Mouse (Mus musculus): ENCODE measurements around the gene Nms.
A peak's percentile ranks its signal among the peaks of the same experiment; 100 is the strongest.

The Nms gene

DNA sequence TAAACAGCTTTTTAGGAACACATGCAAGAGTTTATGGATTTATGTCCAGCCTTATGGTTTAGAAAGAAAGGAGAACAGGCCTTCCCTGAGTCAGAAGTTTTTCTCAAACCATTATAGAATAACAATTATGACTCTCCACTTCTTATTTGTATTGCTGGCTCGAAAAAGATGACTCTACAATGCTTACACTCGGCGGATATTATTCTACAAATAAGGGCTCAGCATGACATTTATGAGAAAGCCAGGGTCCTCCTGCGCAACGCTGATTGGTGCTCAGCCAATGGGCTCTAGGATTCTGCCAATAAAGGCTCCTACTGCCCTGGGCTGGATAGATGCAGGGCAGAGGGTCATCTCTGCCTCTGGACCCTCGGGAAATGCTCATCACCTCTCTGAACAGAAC is at the start of gene Nms:
Gene Nms (plus strand): TSS at position 301 of the 400 bp plus-strand sequence.
- no peak for DNase-seq

DNA sequence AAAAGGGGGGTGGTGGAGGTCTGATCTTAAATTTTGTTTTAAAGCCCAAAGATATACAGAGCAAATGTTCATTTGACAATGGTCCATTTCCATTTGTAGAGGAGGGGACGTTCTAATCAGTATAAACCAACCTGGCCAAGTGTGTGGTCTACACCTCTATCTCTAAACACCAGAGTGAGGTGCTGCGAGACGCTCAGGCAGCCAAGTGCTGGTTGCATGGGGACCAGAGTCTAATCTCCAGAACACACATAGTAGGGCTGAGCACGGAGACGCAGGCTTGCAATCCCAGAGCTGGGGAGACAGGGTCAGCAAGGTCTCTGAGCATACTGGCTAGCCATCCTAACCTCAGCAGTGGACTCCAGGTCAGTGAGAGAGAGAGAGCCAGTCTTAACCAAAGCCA is 47.5 kb upstream of the Nms start:
- no peak for DNase-seq

DNA sequence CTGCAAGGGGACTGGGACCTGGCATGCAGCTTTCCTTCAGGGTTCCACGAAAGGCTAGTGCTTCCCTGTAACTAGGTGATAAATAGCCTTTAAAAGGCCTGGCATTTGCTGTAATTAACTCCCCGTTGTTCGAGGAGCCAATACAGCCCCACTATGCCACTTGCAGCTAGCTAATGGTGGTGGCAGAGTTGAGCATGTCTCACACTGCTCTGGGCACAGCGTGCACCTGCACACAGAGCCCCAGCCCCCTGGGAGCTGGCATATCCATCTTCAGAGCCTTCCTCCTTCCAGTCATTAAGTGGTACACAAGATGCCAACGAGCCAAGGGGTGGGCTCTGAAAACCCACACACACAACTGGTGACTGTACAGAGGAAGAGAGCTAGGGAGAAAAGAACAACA is 45.9 kb upstream of the Nms start:
- DNase-seq, result no peak

DNA sequence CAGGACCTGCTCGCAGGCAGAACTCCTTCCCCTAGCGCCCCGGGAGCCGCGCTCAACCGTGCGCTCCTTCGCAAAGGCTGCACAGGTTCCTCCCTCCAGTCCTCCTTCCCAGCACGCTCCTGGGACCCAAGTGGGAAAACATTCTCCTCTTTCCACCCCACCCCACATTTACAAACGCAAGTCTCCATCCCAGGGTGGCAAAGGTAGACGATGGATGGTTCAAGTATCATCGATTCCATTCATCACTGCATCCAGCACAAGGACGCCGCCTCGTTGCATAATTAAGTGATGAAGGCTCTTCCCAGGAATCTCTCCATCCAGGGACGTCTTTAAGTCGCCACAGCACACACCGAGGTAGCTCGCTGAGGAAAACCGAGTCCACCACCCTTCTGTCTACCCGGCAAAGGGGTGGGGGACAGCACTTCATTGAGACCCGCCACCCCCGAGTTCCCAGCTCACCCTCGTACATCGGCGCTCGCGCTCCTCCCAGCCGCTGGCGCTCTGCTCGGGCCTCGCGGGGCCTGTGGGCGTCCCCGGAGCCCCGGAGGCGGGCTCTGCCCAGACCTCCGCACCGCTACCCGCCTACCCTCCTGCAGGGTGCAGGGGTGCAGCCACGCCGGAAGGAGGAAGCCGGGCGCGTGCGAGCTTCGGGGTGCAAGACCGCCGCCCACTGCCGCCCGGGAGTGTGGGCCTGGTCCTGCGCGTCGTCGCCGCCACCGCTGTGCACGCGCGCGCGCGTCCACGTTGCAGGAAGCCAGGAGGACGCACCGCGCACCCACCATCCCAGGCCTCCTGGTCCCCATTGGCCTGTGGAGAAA is 41.3 kb upstream of the Nms start, which contains the start of gene Chst10:
Gene Chst10 (minus strand): TSS at position 731 of the 818 bp plus-strand sequence.
- peak; percentile 46 for DNase-seq

DNA sequence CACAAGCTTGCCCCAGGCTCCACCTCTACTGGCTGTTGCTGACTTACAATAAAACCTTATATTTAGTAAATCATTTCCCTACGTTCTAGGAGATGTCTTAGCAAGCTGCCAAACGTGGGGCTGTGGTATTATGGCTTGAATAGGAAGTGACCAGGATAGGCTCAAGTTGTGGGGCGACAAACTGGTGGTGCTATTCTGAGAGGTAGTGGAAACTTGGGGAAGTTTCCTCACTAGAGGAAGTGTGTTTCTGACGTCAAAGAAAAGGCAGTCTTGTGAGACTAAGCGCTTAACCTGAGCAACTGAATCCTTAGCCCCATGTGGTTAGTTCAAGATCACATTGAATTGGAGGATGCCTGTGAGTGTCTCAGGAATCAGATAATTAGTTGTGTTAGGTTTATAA is 36.4 kb upstream of the Nms start:
- DNase-seq, result no peak

DNA sequence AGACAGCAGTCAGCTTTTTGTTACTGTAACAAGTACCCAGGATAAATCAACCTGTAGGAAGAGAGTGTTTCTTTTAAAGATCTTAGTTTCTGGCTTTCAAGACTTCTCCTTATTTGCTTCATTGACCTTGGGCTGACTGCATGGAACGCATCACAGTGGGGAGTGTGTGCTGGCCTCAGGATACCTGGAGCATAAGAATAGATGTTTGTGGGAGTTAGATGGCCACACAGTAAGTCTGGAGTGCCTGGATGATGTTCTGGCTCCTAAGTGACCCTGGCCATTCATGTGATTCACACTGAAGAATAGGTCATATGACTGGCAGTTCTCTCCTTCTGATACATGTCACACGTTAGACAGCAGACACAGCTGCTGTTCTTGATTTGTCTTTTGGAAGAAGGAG is 35.0 kb upstream of the Nms start:
- no peak for DNase-seq

DNA sequence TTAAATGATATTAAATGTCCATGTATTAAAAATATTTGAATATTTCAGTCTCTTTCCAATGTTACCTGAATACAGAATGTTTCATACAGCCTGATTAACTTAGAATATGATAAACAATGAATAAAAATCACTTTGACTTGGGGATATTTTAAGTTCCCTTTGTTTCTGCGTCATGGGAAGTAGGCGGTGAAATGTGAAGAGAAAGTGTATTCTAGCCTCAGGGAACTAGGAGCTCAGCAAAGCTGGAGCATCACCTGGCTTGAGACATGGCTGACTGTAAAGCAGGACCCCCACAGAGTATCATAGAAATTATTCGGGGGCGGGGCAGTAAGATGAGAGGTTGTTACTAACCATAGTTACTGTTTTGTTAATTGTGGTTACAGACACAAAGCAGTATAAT is 10.0 kb upstream of the Nms start:
- no peak for DNase-seq

DNA sequence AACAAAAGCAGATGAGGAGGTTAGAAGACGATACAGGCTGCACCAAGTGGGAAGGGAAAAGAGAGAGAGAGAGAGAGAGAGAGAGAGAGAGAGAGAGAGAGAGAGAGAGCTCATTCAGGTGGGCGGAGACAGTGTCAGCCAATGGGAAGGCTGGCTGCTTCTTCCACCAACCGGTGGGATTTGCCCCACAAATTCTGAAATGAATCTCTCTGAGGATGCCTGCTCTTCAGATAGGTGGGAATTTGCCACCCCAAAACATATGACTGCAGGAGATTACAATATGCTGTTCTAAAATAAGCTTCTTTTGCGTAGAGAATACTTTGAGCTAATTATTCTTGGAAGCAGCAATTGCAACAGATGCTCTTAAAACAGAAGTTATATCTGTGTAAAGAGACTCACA is 9.5 kb upstream of the Nms start:
- DNase-seq, result no peak

DNA sequence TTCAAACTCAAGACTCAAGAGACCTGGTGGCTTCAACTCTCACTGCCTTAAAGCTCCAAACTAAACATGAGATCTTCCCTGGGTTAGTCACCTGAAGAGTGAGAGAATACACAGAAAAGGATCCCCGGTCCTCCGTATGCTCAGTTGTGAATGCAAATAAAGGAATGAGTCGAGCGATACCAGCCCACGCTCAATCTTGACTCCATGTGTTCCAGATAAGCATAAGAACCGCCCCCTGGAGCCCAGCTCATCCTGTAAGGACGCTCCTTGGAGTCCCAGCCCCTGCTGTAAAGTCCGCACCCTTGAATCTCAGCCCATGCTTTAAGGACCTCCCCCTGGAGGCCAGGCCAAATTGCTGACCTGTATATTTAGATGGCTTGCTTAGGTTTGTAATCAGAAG is 8.2 kb upstream of the Nms start:
- no peak for DNase-seq

DNA sequence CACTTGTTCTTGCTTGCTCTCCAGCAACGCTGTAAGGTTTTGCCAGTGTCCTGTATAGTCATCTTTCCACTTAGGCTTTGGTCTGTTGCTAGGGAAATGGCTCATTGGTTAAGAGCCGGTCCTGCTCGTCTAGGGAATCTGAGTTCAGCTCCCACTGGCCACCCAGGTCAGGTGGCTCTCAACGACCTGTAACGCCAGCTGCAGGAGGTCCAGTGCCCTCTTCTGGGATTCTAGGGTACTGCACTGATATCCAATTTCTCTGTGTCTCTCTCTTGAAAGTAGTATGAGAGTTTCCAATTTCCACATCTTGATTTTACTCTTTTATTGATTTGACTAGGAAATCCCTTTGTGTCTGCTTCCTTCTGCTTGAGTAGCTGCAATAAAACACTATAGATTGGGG is 4.3 kb upstream of the Nms start:
- DNase-seq, result peak; percentile 15

DNA sequence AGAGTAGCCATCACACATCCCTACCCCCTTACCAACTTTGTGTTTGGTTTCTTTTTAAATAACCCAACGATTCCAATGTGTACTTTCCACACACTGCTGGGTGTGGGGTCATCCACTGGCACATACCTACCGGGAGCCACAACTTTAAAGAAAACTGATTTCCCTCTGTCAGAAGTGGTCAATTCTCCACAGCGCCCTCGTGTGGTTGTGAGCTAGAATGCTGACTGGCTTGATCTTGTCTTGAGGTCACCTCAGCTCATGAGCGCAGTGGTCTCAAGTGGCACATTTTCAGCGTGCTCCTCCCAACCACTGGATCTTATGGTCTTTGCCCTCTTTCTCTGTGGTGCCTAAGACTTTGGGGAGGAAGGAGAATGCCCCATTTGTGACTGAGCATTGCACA is 2.2 kb upstream of the Nms start:
- DNase-seq, result peak; percentile 12

DNA sequence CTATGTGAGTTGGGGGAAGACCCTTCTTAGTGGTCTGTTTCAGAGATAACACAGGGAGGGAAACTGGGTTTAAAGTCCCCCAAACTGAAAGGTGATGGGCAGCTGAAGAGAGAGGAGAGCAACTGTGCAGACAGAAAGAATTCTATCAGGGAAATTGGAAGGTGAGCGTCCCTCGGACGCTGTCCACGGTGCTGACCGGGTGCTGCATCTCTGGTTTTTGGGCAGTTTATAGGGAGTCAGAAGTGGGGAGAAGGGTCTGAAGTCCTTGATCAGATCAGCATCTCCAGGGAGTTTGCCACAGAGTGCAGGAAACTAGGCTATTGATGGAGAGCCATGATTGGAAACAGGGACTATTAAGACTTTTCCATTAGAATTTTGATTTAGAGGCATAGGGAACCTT is 659 bp downstream of the Nms start:
- no peak for DNase-seq

DNA sequence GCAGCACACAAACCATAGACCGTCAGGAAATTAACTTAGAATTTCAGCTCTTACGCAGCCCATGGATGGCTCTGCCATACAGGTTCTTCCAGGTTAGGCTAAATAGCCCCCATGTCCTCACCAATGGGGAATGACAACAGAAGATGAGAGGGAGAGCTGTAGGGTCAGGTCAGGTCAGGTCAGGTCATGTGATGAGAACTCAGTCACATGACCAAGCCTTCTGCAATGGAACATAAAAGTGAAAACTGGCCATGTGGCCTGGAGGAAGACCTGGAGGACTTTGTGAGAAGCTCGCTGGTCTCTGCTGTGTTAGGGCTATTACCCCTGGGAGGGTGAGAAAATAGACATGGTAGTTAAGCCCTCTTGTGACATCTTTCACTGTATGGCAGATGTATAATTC is 17.5 kb downstream of the Nms start:
- DNase-seq, result no peak

DNA sequence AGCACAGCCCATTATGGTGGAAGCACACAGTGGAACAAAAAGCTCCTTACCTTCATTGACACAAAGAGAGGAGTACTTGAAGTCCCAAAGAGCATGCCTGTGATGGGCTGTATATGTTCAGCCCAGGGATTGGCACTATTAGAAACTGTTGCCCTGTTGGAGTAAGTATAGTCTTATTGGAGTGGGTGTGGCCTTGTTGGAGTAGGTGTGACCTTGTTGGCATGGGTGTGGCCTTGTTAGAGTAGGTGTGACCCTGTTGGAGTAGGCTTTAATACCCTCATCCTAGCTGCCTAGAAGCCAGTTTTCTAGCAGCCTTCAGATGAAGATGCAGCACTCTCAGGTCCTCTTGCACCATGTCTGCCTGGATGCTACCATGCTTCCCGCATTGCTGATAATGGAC is 30.2 kb downstream of the Nms start:
- no peak for DNase-seq

DNA sequence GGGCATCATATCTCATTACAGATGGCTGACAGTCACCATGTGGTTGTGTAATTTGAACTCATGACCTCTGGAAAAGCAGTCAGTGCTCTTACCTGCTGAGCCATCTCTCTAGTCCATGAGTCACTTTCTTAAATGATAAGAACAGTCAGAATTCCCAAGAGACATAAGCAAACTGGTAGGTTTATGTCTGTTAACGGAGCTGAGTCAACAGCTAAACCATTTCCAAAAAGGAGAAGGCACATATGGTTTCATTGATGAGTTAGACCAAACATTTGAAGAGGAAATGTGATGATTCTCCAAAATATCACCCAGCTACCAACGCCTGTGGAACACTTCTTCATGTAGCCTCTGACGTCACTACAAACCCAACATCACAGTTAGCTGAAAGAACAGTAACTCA is 32.8 kb downstream of the Nms start:
- DNase-seq, result no peak

DNA sequence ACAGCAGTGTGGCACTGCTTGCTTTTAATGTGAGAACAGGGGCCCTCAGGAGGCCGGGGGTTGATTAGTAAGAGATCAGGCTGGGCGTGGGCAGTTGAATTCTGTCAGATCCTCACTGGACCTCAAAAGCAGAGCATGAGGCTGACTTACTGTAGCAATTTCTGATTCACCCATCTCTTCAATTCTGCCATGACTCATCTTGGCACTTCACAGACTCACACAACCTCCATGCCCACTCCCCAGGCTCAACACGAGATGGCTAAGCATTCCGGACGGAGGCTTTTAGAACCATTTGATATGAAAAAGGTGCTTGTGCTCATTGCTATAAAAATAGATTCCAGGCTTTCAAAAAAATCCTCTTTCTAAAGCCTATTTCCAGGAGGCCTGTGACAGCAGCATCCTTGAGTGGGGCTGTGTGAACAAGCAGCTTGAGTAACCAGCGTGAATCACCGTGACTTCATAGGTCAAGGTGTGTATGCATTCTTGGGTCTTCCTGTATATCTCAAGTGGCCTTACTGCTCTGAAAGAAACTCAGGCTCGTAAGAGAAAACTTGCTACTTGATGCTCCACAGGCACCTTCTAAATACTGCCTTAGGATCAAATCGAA is 34.1 kb downstream of the Nms start:
- no peak for DNase-seq

DNA sequence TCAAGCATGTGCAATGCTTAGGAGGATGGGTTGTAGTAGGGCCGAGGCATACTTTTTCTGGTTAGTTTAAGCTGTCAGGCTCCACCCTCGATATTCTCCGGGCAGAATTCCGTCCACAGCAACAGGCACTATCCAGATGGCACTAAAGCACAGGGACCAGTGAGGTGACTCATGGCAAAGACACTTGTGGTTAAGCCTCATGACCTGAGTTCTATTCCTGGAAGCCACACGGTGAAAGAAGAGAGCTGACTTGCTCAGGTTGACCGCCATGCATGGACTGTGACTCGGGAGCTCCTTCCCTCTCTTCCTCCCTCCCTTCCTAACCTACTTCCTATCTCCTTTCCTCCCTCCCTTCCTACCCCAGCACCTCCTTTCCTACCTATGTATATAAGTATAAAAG is 41.0 kb downstream of the Nms start:
- no peak for DNase-seq

DNA sequence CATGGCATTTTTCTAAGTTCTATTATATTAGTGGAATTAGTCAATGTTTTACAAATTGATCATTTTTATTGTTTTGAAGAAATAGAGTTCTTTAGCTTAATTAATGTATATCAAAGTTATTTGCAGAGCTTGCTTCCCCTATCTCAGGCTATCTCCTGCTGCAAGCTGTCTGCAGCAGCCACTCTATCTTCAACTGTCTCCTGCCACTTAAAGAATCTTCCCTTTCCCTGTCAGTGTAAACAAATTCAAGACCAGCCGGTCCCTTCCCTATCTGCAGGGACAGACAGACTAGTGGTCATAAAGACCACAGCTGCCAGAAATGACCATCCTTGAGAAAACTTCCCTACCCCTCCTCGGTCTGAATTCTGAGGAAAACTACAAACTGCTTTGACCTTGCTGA is 44.9 kb downstream of the Nms start:
- no peak for DNase-seq

DNA sequence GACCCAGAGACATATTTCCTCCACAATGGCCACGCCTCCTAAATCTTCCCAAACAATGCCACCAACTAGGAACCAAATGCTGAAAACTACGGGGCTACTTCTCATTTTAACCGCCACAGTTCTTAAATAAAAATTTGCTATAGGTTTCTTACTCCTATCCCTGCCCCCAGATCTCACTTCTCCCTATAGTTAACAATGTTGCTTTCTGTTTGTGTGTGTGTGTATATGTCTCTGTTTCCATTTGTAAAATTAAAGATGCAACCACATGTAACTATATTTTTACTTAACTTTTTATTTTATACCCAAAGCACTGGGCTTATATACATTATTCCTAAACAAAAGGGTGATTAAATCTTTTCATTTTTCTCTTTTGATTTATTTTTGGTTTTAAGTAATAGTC is 46.4 kb downstream of the Nms start, which contains the start of gene Pdcl3:
Gene Pdcl3 (plus strand): TSS at position 301 of the 400 bp plus-strand sequence.
- DNase-seq, result no peak

DNA sequence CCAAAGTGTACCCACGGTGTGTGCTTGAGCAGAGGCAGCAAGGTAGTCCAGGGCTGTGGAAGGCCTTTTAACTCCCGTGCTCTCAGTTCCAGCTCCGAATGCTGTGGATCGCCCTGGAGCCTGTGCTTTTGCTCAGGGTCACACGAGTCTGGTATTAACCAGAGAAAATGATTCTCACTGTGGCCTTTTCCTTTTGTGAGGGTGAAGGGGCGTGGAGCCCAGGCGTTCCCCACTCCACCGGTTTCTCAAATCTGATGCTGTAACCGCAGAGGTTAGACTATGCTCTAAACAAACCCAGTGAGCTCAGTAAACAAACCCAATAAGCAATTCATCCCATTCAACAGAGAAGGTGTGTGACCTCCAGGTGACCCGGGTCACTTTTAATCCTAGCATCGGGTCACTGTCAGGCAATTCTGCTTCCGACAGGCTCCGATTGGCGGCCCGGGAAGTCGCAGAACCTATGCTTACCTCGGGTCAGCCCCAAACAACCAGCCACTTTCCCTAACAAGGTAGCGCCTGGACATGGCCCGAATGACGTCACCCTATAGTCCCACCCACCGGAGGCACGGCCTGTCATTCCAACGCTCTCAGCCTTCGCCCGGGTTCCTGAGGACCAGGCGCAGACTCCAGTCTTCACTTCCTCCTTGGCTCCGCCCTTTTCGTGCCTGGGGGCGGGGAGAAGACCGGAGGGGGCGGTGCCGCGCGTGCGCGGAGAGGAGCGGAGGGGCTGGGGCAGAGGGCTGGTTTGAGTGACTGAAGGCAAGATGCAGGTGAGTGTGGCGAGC is 48.3 kb downstream of the Nms start:
- peak; percentile 99 for DNase-seq

DNA sequence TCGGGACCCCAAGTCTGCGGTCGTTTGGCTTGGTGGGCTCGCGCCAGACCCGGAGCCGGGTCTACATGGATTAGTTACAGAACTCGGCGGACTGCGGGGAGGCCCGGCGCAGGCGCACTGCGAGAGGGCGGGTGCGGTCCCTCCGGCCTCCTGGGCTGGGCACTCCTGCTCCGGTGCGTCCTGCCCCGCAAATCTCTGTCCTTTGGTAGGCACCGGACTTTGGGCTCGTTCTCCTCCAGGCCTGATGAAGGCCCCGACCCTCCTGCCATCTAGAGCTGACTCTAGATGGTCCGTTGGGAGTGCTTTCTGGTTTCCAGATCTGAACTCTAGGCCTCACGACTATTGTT is 48.9 kb downstream of the Nms start:
- no peak for DNase-seq

DNA sequence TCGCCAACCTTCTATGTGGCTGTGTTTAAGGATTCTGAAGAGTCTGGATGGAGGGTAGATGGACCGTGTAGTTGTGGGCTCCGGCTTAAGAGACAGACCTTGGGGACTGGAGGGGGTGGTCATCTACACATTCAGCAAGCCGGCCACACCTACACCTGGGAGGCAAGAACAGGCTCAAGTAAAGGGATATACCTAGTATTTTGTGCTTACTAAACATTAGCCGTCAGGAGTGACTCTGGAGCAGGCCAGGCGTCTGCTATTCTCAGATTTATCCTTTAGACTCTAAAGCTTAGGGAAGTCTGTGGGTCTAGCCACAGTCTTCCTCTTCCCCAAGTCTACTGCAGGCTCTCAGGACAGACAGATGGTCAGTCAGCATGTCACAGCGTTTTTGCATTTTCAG is 49.4 kb downstream of the Nms start:
- no peak for DNase-seq

DNA sequence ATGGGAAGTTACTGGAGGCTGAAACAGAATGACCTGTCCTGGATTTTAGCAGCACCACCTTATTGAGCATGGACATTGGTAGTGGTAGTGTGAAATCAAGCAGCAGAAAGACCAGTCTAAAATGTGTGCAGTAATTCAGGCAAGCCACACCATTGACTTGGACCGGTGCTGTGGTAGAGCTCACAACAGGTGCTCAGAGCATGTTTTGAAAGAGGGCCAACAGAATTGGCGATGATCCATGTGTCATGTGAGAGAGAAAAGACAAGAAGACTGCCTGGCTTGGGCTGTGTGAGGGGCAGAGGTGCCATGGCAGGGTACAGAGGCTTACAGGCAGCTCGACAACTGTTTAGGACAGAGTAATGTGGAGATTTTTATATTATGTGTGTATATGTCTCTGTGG is 53.4 kb downstream of the Nms start:
- DNase-seq, result no peak

All from lung, postnatal 36 days (tissue).